Mouse (Mus musculus) G1E (cell line): ENCODE data around the gene Lrrc36.

Source experiments
- CTCF ChIP-seq: IDR thresholded peaks from 2 replicates; pipeline ENCODE4 v1.5.1; 2012; ENCODE audit warnings: low read depth, low read length, inconsistent platforms, mixed read lengths
- GATA1 ChIP-seq: IDR thresholded peaks from 2 replicates; pipeline ENCODE4 v1.6.1; 2012; ENCODE audit warnings: borderline replicate concordance, low read length, inconsistent platforms, mixed read lengths

- TF ChIP-seq CTCF (no peak), GATA1 (no peak)
Measured at GRCm38 (mm10) chr8:105467396-105467985, 54.1 kb downstream of the Lrrc36 start.
